Mouse (Mus musculus) limb, embryonic 14.5 days (tissue): ENCODE measurements around the gene Hmga1b. TPM values are rescaled to one million over a fixed set of nuclear protein-coding genes. Genes with fewer than 3 reads are reported as not detected.
A peak's percentile ranks its signal among the peaks of the same experiment; 100 is the strongest.

Source experiments
- ATAC-seq: fragments of 200-750 bp; cut with Nextera tagmentation; 2 replicates; pipeline ENCODE4 v1.8.0; 2017; ENCODE audit warnings: low read depth, moderate number of reproducible peaks, moderate TSS enrichment; ENCODE audit not compliant: low FRiP score
- DNase-seq: peaks from one replicate; pipeline ENCODE4 v3.0.0-alpha.2; 2015; ENCODE audit warnings: low spot score
- H3K27ac ChIP-seq: fragments of 300-500 bp; sonication (generic); replicated peaks from 2 replicates; pipeline ENCODE4 v1.5.1; 2014; ENCODE audit warnings: low read depth, mild to moderate bottlenecking, low read length, moderate library complexity, mixed read lengths
- H3K27me3 ChIP-seq: fragments of 300-500 bp; sonication (generic); 2 replicates; pipeline ENCODE4 v1.6.1; 2014; ENCODE audit warnings: low read length, mixed read lengths; ENCODE audit not compliant: control insufficient read depth, insufficient read depth
- H3K36me3 ChIP-seq: fragments of 300-500 bp; sonication (generic); 2 replicates; pipeline ENCODE4 v1.6.1; 2014; ENCODE audit warnings: mild to moderate bottlenecking, low read length, moderate library complexity, mixed read lengths; ENCODE audit not compliant: control insufficient read depth, insufficient read depth
- H3K4me1 ChIP-seq: fragments of 300-500 bp; sonication (generic); 2 replicates; pipeline ENCODE4 v1.6.1; 2014; ENCODE audit warnings: antibody characterized with exemption, low read length, mixed read lengths; ENCODE audit not compliant: control insufficient read depth, insufficient read depth
- H3K4me2 ChIP-seq: fragments of 300-500 bp; sonication (generic); replicated peaks from 2 replicates; pipeline ENCODE4 v1.6.1; 2014; ENCODE audit warnings: low read depth, mild to moderate bottlenecking, low read length, moderate library complexity; ENCODE audit not compliant: severe bottlenecking
- H3K4me3 ChIP-seq: fragments of 300-500 bp; sonication (generic); replicated peaks from 2 replicates; pipeline ENCODE4 v1.5.1; 2014; ENCODE audit warnings: low read length
- H3K9ac ChIP-seq: fragments of 300-500 bp; sonication (generic); 2 replicates; pipeline ENCODE4 v1.6.1; 2014; ENCODE audit warnings: mild to moderate bottlenecking, low read depth, low read length, moderate library complexity; ENCODE audit not compliant: severe bottlenecking
- H3K9me3 ChIP-seq: fragments of 300-500 bp; sonication (generic); 2 replicates; pipeline ENCODE4 v1.6.1; 2016; ENCODE audit warnings: low read length; ENCODE audit not compliant: control insufficient read depth
- POLR2A ChIP-seq: fragments of 200-500 bp; IDR thresholded peaks from 2 replicates; pipeline ENCODE4 v1.8.0; 2012; ENCODE audit warnings: inconsistent platforms, mild to moderate bottlenecking, moderate library complexity, borderline replicate concordance; ENCODE audit not compliant: insufficient read depth, insufficient read length; ENCODE audit errors: extremely low read depth
- WGBS: fragments of 180-500 bp; shearing (Covaris S2); extraction: QIAGEN DNeasy Blood & Tissue Kit; methylation state at CpG from one replicate; pipeline ENCODE4 v1.1.7; 2014; 5-methylcytosine and 5-hydroxymethylcytosine counted together
- polyA plus RNA-seq, 2 experiments: library from polyadenylated mRNA; depleted of rRNA in 1 of 2; stranded (reverse) in 1 of 2; unstranded in 1 of 2; fragments of >200 nt; fragmentation: Nextera tagmentation in 1 of 2; extraction: Ambion mirVana in 1 of 2; gene quantifications; 2 replicates each; pipeline versions ENCODE4 v1.2.1 to v1.2.3; 2012 to 2014

The Hmga1b gene
- polyA plus RNA-seq, 2 experiments: 1.8 to 4.2 TPM

DNA sequence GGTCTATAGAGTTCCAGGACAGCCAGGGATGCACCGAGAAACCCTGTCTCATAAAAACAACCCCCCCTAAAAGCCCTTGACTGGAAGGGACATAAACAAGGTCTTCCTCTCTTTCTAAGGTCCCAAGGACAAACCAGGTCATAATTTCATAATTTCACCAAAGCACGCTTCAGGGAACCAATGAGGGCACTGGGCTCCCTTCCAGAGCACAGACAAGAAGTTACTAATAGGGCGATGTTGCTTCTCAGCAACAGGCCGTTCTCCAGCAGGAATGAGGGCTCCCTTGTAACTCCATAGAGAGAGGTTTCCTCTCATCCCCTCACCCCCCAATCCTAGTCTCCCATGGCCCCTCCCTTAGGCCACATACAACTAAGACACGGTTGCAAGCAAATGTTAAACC lies 21.6 kb upstream of the Hmga1b start:
- no peak for ATAC-seq
- Histone ChIP-seq H3K4me1 (no peaks in the 10 kb centered on the region), H3K9ac (no peak overlapping the region), H3K36me3 (no peaks in the 10 kb centered on the region), H3K27me3 (no peaks in the 10 kb centered on the region), H3K27ac (no peak overlapping the region), H3K4me2 (no peak overlapping the region), H3K9me3 (no peaks in the 10 kb centered on the region), H3K4me3 (no peak overlapping the region)
- no peak for TF ChIP-seq POLR2A
- no peak for DNase-seq
- WGBS: 89% methylated on average over 5 of the region's 5 CpGs

DNA sequence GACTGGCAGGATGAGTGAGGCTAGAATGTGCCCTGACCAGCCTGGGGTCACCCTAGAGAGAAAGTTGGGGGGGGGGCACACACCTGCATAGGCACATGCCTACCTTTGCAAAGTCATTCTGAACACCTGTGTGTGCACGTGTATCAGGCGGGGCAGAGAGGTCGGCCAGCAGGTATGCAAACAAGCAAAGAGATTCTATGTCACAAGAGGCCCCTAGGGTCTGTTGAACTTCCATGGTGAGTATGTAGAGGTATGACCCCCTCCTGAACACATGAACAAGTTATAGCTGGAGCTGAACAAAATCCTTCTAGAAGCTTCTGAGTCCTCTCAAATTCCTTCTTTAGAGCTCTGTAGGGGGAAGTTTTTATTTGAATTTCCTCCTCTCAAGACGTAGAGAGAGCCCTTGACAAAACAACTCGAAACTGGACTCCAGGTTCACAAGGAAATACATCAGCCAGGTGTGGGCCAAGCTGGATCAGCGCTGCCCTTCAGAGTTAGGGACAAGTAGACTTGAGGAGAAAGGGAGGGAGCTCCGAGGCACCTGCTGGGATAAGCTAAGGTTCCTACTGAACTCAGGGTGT lies 18.4 kb upstream of the Hmga1b start:
- no peak overlapping the region for H3K9ac ChIP-seq
- H3K9me3 ChIP-seq: no peaks in the 10 kb centered on the region
- 67% methylated on average over 7 of the region's 7 CpGs for WGBS
- H3K4me3 ChIP-seq: no peak overlapping the region
- no peaks in the 10 kb centered on the region for H3K27me3 ChIP-seq
- no peak overlapping the region for H3K4me2 ChIP-seq
- H3K27ac ChIP-seq: no peak overlapping the region
- no peaks in the 10 kb centered on the region for H3K36me3 ChIP-seq
- H3K4me1 ChIP-seq: no peaks in the 10 kb centered on the region
- ATAC-seq: no peak
- no peak for TF ChIP-seq POLR2A
- DNase-seq: no peak

DNA sequence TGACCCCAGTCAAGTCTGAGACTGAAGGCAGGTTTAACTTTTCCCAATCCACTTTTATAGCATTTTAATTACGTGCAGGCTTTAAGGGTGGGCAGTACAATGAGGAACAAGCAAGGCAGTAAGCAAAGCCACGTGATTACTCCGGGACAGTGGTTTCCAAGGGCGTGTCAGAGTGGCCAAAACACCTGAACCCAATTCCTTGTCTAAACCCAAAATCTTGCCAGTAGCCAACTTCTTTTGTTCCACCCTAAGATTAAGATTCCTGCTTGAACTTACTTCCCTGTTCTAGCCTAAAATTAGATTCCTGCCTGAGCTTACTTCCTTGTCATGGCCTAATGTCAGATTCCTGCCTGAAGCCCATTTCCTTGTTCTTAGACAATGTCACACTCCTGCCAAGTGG lies 14.6 kb upstream of the Hmga1b start:
- no peak for TF ChIP-seq POLR2A
- WGBS: 39% methylated on average over 4 of the region's 4 CpGs
- Histone ChIP-seq H3K4me2 (no peak overlapping the region), H3K9me3 (no peaks in the 10 kb centered on the region), H3K27ac (no peak overlapping the region), H3K4me1 (no peaks in the 10 kb centered on the region), H3K36me3 (no peaks in the 10 kb centered on the region), H3K27me3 (no peaks in the 10 kb centered on the region), H3K9ac (no peak overlapping the region), H3K4me3 (no peak overlapping the region)
- ATAC-seq: no peak
- no peak for DNase-seq

- H3K4me3 ChIP-seq: no peak overlapping the region
- no peak for TF ChIP-seq POLR2A
- no peaks in the 10 kb centered on the region for H3K9me3 ChIP-seq
- H3K36me3 ChIP-seq: no peaks in the 10 kb centered on the region
- no peak overlapping the region for H3K4me2 ChIP-seq
- 60% methylated on average over 8 of the region's 8 CpGs for WGBS
- H3K9ac ChIP-seq: no peak overlapping the region
- H3K27me3 ChIP-seq: no peaks in the 10 kb centered on the region
- no peaks in the 10 kb centered on the region for H3K4me1 ChIP-seq
- no peak overlapping the region for H3K27ac ChIP-seq
- DNase-seq (no peak), ATAC-seq (no peak)
These were observed 13.2 kb upstream of the Hmga1b start for GRCm38 (mm10) chr11:120749430-120749829.

- H3K4me1 ChIP-seq: no peaks in the 10 kb centered on the region
- DNase-seq: no peak
- H3K4me3 ChIP-seq: no peak overlapping the region
- 0 out of 2 replicates have a peak overlapping the region, but pooled peaks have one; percentile 4 for H3K9ac ChIP-seq
- no peak overlapping the region for H3K4me2 ChIP-seq
- H3K36me3 ChIP-seq: no peaks in the 10 kb centered on the region
- WGBS: 74% methylated on average over 4 of the region's 4 CpGs
- H3K27ac ChIP-seq: no peak overlapping the region
- H3K27me3 ChIP-seq: no peaks in the 10 kb centered on the region
- TF ChIP-seq POLR2A: no peak
- H3K9me3 ChIP-seq: no peaks in the 10 kb centered on the region
- no peak for ATAC-seq
These were observed 11.0 kb upstream of the Hmga1b start for GRCm38 (mm10) chr11:120751606-120752005.

DNA sequence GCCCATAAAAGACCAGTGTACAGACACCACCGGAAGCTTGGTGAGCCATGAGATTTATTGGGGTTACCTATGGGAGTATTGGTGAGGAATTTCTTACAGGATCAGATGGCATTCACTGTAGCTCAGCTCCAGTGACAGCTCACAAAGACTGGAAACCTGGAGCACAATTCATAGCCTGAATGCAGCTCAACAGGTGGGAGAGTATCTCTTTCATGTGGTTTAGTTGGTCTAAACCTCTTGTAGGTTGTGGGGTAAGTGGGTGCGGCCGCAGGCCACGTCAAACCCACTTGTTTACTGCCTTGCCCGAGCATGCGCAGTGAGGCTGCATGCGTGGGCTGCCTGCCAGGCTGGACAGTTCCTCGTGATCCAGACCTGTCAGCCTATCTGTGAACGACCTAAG lies 2.4 kb upstream of the Hmga1b start:
- Histone ChIP-seq H3K4me1 (no peaks in the 10 kb centered on the region), H3K9me3 (peaks cover 8% of the 10 kb centered on the region), H3K27ac (no peak overlapping the region), H3K27me3 (no peaks in the 10 kb centered on the region), H3K9ac (no peak overlapping the region), H3K4me3 (no peak overlapping the region), H3K4me2 (no peak overlapping the region), H3K36me3 (no peaks in the 10 kb centered on the region)
- no peak for TF ChIP-seq POLR2A
- 82% methylated on average over 9 of the region's 9 CpGs for WGBS
- ATAC-seq (no peak), DNase-seq (no peak)
